Mouse (Mus musculus) G1E (cell line): Measurements from ENCODE around the gene Spg7.

Experiments used
- CTCF ChIP-seq: IDR thresholded peaks from 2 replicates; pipeline ENCODE4 v1.5.1; 2012; ENCODE audit warnings: low read depth, low read length, inconsistent platforms, mixed read lengths
- GATA1 ChIP-seq: IDR thresholded peaks from 2 replicates; pipeline ENCODE4 v1.6.1; 2012; ENCODE audit warnings: borderline replicate concordance, low read length, inconsistent platforms, mixed read lengths

DNA sequence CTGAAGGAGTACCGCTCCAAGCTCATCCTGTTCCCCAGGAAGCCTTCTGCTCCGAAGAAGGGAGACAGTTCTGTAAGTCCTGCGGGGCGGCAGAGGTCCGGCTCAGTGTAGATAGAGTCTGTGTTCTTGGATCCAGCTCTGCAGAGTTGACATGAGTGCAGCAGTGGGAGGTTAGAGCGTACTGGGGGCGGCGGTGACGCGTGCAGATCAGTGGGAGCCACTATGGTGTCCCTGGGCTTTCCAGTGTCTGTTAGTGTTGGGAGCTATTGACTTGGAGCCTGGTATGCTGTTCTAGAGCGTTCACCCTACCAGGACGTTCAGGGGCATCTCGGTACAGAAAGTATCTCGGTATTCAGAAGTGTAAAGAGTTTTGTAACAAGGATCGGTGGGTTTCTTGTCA is 40.5 kb downstream of the Spg7 start:
- TF ChIP-seq CTCF (no peak), GATA1 (no peak)
